Mouse (Mus musculus): Measurements from ENCODE around the gene Ehd2. TPM values are rescaled to one million over a fixed set of nuclear protein-coding genes. Genes with fewer than 3 reads are reported as not detected.

The Ehd2 gene
- polyA plus RNA-seq, 1 experiment from 2014 or later = 22.3 TPM

DNA sequence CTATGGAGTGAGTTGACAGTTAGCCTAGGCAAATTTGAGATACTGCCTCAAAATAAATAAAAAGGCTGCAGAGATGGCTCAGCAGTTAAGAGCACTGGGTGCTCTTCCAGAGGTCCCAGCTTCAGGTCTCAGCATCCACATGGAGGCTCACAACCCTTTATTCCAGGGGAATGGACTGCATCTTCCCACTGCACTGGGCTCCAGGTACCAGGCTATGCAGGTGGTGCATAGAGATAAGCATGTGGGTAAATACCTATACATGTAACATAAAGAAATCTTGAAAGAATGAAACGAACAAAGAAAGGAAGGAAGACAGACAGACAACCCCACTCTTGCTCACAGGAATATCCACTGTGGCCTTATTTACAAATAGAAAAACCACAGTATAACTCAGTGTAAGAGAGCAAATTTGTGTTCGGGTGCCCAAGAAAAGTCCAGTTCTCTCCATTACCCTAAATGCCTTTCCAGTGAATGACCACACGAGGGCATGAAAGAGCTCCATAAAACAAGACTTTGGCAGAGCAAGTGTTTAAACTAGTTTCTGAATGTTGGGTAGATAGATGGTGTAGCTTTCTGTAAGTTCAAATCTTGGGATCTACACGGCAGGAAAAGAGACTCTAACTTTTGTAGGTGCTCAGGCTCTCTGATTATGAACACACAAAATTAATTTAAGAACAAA lies 15.5 kb upstream of the Ehd2 start:
- H3K4me2 ChIP-seq (replicated peaks; ENCODE audit: low read depth, low read length) = no peak overlapping the region
- no peaks in the 10 kb centered on the region for H3K27me3 ChIP-seq (ENCODE audit: control insufficient read depth, insufficient read depth, low read length)
- no peaks in the 10 kb centered on the region for H3K9me3 ChIP-seq (ENCODE audit: control insufficient read depth, low read length)
- H3K9ac ChIP-seq (ENCODE audit: low read depth, low read length) = no peak overlapping the region
- H3K4me3 ChIP-seq (ENCODE audit: low read length) = no peak overlapping the region
- H3K27ac ChIP-seq (ENCODE audit: low read depth, low read length) = no peak overlapping the region
- 41% methylated on average over 4 of the region's 4 CpGs for WGBS
- no peaks in the 10 kb centered on the region for H3K4me1 ChIP-seq (ENCODE audit: control insufficient read depth, insufficient read depth, low read length)
- H3K36me3 ChIP-seq (ENCODE audit: control insufficient read depth, insufficient read depth, low read length) = peaks cover 51% of the 10 kb centered on the region
- no peak for ATAC-seq (ENCODE audit: low FRiP score, low TSS enrichment)

DNA sequence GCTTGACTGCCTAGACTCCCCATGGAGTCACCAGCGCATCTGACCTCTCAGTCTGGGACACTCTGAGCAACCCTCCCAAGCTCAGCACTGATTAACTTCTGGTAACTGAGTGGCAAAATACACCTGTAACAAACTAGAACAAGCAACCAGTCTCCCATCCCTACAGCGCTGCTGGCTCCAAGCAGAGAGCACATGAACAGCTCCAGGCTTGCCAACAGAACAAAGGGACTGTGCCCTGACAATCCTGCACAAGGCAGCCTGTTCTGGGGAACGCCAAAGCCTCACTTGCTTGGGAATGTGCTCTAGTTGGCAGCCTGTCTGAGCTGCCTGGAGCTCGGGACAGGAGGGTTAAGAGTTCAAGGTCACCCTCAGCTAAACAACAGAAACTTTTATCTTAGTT lies 14.2 kb upstream of the Ehd2 start:
- WGBS = 82% methylated on average over 4 of the region's 4 CpGs
- Histone ChIP-seq H3K36me3 (ENCODE audit: control insufficient read depth, insufficient read depth, low read length) (peaks cover 45% of the 10 kb centered on the region), H3K27me3 (ENCODE audit: control insufficient read depth, insufficient read depth, low read length) (no peaks in the 10 kb centered on the region), H3K4me2 (replicated peaks; ENCODE audit: low read depth, low read length) (no peak overlapping the region), H3K4me3 (ENCODE audit: low read length) (no peak overlapping the region), H3K9me3 (ENCODE audit: control insufficient read depth, low read length) (no peaks in the 10 kb centered on the region), H3K9ac (ENCODE audit: low read depth, low read length) (no peak overlapping the region), H3K27ac (ENCODE audit: low read depth, low read length) (no peak overlapping the region), H3K4me1 (ENCODE audit: control insufficient read depth, insufficient read depth, low read length) (no peaks in the 10 kb centered on the region)
- no peak for ATAC-seq (ENCODE audit: low FRiP score, low TSS enrichment)

- no peak overlapping the region for H3K4me2 ChIP-seq (replicated peaks; ENCODE audit: low read depth, low read length)
- H3K4me1 ChIP-seq (ENCODE audit: control insufficient read depth, insufficient read depth, low read length) = no peaks in the 10 kb centered on the region
- H3K9me3 ChIP-seq (ENCODE audit: control insufficient read depth, low read length) = no peaks in the 10 kb centered on the region
- peaks cover 41% of the 10 kb centered on the region for H3K36me3 ChIP-seq (ENCODE audit: control insufficient read depth, insufficient read depth, low read length)
- no peak overlapping the region for H3K4me3 ChIP-seq (ENCODE audit: low read length)
- H3K27ac ChIP-seq (ENCODE audit: low read depth, low read length) = no peak overlapping the region
- 79% methylated on average over 8 of the region's 8 CpGs for WGBS
- ATAC-seq (ENCODE audit: low FRiP score, low TSS enrichment) = no peak
- no peak overlapping the region for H3K9ac ChIP-seq (ENCODE audit: low read depth, low read length)
- H3K27me3 ChIP-seq (ENCODE audit: control insufficient read depth, insufficient read depth, low read length) = no peaks in the 10 kb centered on the region
These were observed 12.9 kb upstream of the Ehd2 start for GRCm38 (mm10) chr7:15980246-15980645.

DNA sequence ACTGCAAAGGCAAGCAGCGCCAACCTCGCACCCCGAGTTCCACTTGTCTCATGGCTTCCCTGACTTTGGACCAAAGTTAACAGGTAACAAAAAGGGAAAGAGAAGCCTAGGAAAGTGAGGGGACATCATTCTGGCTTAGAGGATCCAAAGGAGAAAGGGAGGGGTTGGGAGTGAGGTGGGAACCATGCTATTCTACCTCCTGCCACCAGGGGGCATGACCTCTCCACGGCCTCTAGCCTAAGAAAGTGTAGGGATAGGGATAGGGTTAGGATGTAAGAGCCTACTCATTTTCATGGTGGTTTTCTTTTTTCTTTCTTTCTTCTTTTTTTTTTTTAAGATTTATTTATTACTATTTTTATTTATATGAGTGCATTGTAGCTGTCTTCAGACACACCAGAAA lies 8.5 kb upstream of the Ehd2 start:
- WGBS = 83% methylated on average over 4 of the region's 4 CpGs
- H3K4me1 ChIP-seq (ENCODE audit: control insufficient read depth, insufficient read depth, low read length) = no peaks in the 10 kb centered on the region
- no peak overlapping the region for H3K4me2 ChIP-seq (replicated peaks; ENCODE audit: low read depth, low read length)
- no peak overlapping the region for H3K9ac ChIP-seq (ENCODE audit: low read depth, low read length)
- H3K27ac ChIP-seq (ENCODE audit: low read depth, low read length) = no peak overlapping the region
- peaks cover 68% of the 10 kb centered on the region for H3K36me3 ChIP-seq (ENCODE audit: control insufficient read depth, insufficient read depth, low read length)
- no peak for ATAC-seq (ENCODE audit: low FRiP score, low TSS enrichment)
- no peaks in the 10 kb centered on the region for H3K9me3 ChIP-seq (ENCODE audit: control insufficient read depth, low read length)
- H3K4me3 ChIP-seq (ENCODE audit: low read length) = no peak overlapping the region
- H3K27me3 ChIP-seq (ENCODE audit: control insufficient read depth, insufficient read depth, low read length) = no peaks in the 10 kb centered on the region

GRCm38 (mm10) chr7:15975451-15975850 lies 8.1 kb upstream of the Ehd2 start:
- H3K9ac ChIP-seq (ENCODE audit: low read depth, low read length) = no peak overlapping the region
- WGBS = 92% methylated on average over 10 of the region's 10 CpGs
- no peak overlapping the region for H3K4me3 ChIP-seq (ENCODE audit: low read length)
- no peaks in the 10 kb centered on the region for H3K9me3 ChIP-seq (ENCODE audit: control insufficient read depth, low read length)
- no peak for ATAC-seq (ENCODE audit: low FRiP score, low TSS enrichment)
- no peak overlapping the region for H3K27ac ChIP-seq (ENCODE audit: low read depth, low read length)
- no peak overlapping the region for H3K4me2 ChIP-seq (replicated peaks; ENCODE audit: low read depth, low read length)
- H3K4me1 ChIP-seq (ENCODE audit: control insufficient read depth, insufficient read depth, low read length) = no peaks in the 10 kb centered on the region
- H3K27me3 ChIP-seq (ENCODE audit: control insufficient read depth, insufficient read depth, low read length) = no peaks in the 10 kb centered on the region
- H3K36me3 ChIP-seq (ENCODE audit: control insufficient read depth, insufficient read depth, low read length) = peaks cover 64% of the 10 kb centered on the region

DNA sequence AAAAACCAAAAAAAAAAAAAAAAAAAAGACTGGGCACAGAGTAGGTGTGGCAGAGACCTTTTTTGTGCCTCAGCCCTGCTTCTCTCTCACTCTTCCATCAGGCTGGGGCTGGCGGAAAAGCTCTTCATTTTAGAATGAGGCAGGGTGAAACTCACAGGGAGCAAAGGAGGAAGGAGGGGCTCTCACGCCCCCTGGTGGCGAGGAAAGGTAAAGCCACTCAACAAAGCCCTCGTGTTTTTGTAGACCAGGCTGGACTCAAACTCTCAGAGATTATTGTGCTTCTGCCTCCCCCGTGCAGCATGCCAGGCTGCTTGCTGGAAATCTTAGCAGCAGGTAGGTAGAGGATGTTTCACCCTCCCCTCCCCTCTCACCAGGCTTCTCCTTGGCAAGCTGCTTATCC lies 7.3 kb upstream of the Ehd2 start:
- Histone ChIP-seq H3K36me3 (ENCODE audit: control insufficient read depth, insufficient read depth, low read length) (peaks cover 60% of the 10 kb centered on the region), H3K4me2 (replicated peaks; ENCODE audit: low read depth, low read length) (no peak overlapping the region), H3K27ac (ENCODE audit: low read depth, low read length) (no peak overlapping the region), H3K4me3 (ENCODE audit: low read length) (no peak overlapping the region), H3K4me1 (ENCODE audit: control insufficient read depth, insufficient read depth, low read length) (no peaks in the 10 kb centered on the region), H3K9me3 (ENCODE audit: control insufficient read depth, low read length) (peaks cover 3% of the 10 kb centered on the region; the same call in 1 of the 2 replicates), H3K9ac (ENCODE audit: low read depth, low read length) (no peak overlapping the region), H3K27me3 (ENCODE audit: control insufficient read depth, insufficient read depth, low read length) (no peaks in the 10 kb centered on the region)
- no peak for ATAC-seq (ENCODE audit: low FRiP score, low TSS enrichment)
- 51% methylated on average over 5 of the region's 5 CpGs for WGBS

- H3K27ac ChIP-seq (ENCODE audit: low read depth, low read length) = no peak overlapping the region
- H3K9me3 ChIP-seq (ENCODE audit: control insufficient read depth, low read length) = peaks cover 3% of the 10 kb centered on the region; the same call in 1 of the 2 replicates
- WGBS = 65% methylated on average over 25 of the region's 25 CpGs
- no peaks in the 10 kb centered on the region for H3K27me3 ChIP-seq (ENCODE audit: control insufficient read depth, insufficient read depth, low read length)
- no peak overlapping the region for H3K4me2 ChIP-seq (replicated peaks; ENCODE audit: low read depth, low read length)
- ATAC-seq (ENCODE audit: low FRiP score, low TSS enrichment) = no peak
- H3K4me1 ChIP-seq (ENCODE audit: control insufficient read depth, insufficient read depth, low read length) = no peaks in the 10 kb centered on the region
- peaks cover 48% of the 10 kb centered on the region for H3K36me3 ChIP-seq (ENCODE audit: control insufficient read depth, insufficient read depth, low read length)
- no peak overlapping the region for H3K4me3 ChIP-seq (ENCODE audit: low read length)
- H3K9ac ChIP-seq (ENCODE audit: low read depth, low read length) = no peak overlapping the region
These were observed 4.9 kb upstream of the Ehd2 start for GRCm38 (mm10) chr7:15972247-15972646.

GRCm38 (mm10) chr7:15969674-15970073 lies 2.3 kb upstream of the Ehd2 start:
- Histone ChIP-seq H3K36me3 (ENCODE audit: control insufficient read depth, insufficient read depth, low read length) (peaks cover 32% of the 10 kb centered on the region), H3K27me3 (ENCODE audit: control insufficient read depth, insufficient read depth, low read length) (no peaks in the 10 kb centered on the region), H3K9ac (ENCODE audit: low read depth, low read length) (no peak overlapping the region), H3K9me3 (ENCODE audit: control insufficient read depth, low read length) (peaks cover 3% of the 10 kb centered on the region; the same call in 1 of the 2 replicates), H3K4me1 (ENCODE audit: control insufficient read depth, insufficient read depth, low read length) (0 out of 2 replicates have a peak, but pooled peaks cover 3% of the 10 kb centered on the region), H3K4me3 (ENCODE audit: low read length) (no peak overlapping the region), H3K27ac (ENCODE audit: low read depth, low read length) (no peak overlapping the region), H3K4me2 (replicated peaks; ENCODE audit: low read depth, low read length) (no peak overlapping the region)
- no peak for ATAC-seq (ENCODE audit: low FRiP score, low TSS enrichment)
- WGBS = 87% methylated on average over 3 of the region's 3 CpGs

DNA sequence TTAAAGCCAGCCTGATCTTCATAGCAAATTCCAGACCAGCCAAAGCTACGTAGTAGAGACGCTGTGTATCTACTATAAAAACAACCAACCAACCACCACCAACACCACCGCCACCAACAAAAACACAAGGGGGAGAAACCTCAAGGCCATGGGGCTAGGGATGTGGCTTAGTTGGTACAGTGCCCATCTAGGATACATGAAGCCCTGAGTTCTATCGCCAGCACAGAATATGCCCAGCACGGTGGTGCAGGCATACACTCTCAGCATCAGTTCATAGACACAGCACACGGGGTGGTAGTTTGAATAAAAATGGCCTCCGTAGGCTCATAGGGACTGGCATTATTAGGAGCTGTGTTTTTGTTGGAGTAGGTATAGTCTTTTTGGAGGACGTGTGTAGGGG lies 955 bp upstream of the Ehd2 start:
- Histone ChIP-seq H3K27ac (ENCODE audit: low read depth, low read length) (no peak overlapping the region), H3K36me3 (ENCODE audit: control insufficient read depth, insufficient read depth, low read length) (peaks cover 20% of the 10 kb centered on the region), H3K4me2 (replicated peaks; ENCODE audit: low read depth, low read length) (no peak overlapping the region), H3K4me1 (ENCODE audit: control insufficient read depth, insufficient read depth, low read length) (peaks cover 6% of the 10 kb centered on the region; the same call in 1 of the 2 replicates), H3K9ac (ENCODE audit: low read depth, low read length) (no peak overlapping the region), H3K4me3 (ENCODE audit: low read length) (no peak overlapping the region), H3K9me3 (ENCODE audit: control insufficient read depth, low read length) (peaks cover 3% of the 10 kb centered on the region; the same call in 1 of the 2 replicates), H3K27me3 (ENCODE audit: control insufficient read depth, insufficient read depth, low read length) (no peaks in the 10 kb centered on the region)
- 88% methylated on average over 8 of the region's 8 CpGs for WGBS
- ATAC-seq (ENCODE audit: low FRiP score, low TSS enrichment) = no peak
